Mouse (Mus musculus) stomach, embryonic 15.5 days (tissue): ENCODE data around the gene Apba2. TPM values are rescaled to one million over a fixed set of nuclear protein-coding genes. Genes with fewer than 3 reads are reported as not detected.
A peak's percentile ranks its signal among the peaks of the same experiment; 100 is the strongest.

Experiments used
- ATAC-seq: fragments of 200-750 bp; cut with Nextera tagmentation; 2 replicates; pipeline ENCODE4 v1.8.0; 2017; ENCODE audit warnings: low read depth, moderate number of reproducible peaks, moderate TSS enrichment; ENCODE audit not compliant: insufficient read depth, low FRiP score
- H3K27ac ChIP-seq: fragments of 300-500 bp; sonication (generic); 2 replicates; pipeline ENCODE4 v1.5.1; 2015; ENCODE audit warnings: mild to moderate bottlenecking, inconsistent platforms
- H3K27me3 ChIP-seq: fragments of 300-500 bp; sonication (generic); replicated peaks from 2 replicates; pipeline ENCODE4 v1.6.1; 2015; ENCODE audit warnings: inconsistent platforms
- H3K36me3 ChIP-seq: fragments of 300-500 bp; sonication (generic); 2 replicates; pipeline ENCODE4 v1.6.1; 2015; ENCODE audit warnings: inconsistent platforms
- H3K4me1 ChIP-seq: fragments of 300-500 bp; sonication (generic); 2 replicates; pipeline ENCODE4 v1.6.1; 2015; ENCODE audit warnings: inconsistent platforms
- H3K4me2 ChIP-seq: fragments of 300-500 bp; sonication (generic); 2 replicates; pipeline ENCODE4 v1.6.1; 2015; ENCODE audit warnings: mild to moderate bottlenecking, inconsistent platforms
- H3K4me3 ChIP-seq: fragments of 300-500 bp; sonication (generic); replicated peaks from 2 replicates; pipeline ENCODE4 v1.5.1; 2015; ENCODE audit warnings: inconsistent platforms
- H3K9ac ChIP-seq: fragments of 300-500 bp; sonication (generic); 2 replicates; pipeline ENCODE4 v1.6.1; 2015; ENCODE audit warnings: inconsistent platforms
- H3K9me3 ChIP-seq: fragments of 300-500 bp; sonication (generic); 2 replicates; pipeline ENCODE4 v1.6.1; 2016; ENCODE audit warnings: inconsistent platforms
- WGBS: fragments of 180-500 bp; shearing (Covaris S2); methylation state at CpG from one replicate; pipeline ENCODE4 v1.1.7; 2015; 5-methylcytosine and 5-hydroxymethylcytosine counted together
- polyA plus RNA-seq: library from polyadenylated mRNA; unstranded; fragments of >200 nt; fragmentation: Nextera tagmentation; extraction: Ambion mirVana; gene quantifications from 2 replicates; pipeline ENCODE4 v1.2.1, GENCODE M21; 2015

The Apba2 gene
- polyA plus RNA-seq, 1 experiment from 2014 or later = 6.1 TPM

DNA sequence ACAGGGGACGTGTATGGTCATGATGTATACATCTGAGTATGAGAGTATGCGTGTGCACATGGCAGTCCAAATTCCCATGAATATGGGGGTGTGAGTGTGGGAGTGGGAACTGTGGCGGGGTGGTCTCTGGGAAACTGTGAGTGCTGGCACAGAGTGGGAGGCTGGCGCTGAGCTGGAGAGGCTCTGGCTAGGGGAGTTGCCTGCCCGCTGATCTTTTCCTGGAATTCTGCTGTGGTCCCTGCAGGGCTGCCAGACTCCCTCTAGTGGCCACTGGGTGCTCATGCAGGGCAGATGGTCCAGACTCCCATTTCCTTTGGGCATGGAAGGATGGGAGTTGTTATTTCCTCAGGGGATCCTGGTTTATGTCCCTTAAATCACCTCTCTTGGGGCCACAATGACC is 250.0 kb downstream of the Apba2 start:
- H3K9me3 ChIP-seq = no peaks in the 10 kb centered on the region
- no peaks in the 10 kb centered on the region for H3K27me3 ChIP-seq
- H3K27ac ChIP-seq = no peak overlapping the region
- H3K4me1 ChIP-seq = no peaks in the 10 kb centered on the region
- no peak overlapping the region for H3K9ac ChIP-seq
- no peaks in the 10 kb centered on the region for H3K36me3 ChIP-seq
- ATAC-seq = peak; percentile 61
- WGBS = 29% methylated on average over 5 of the region's 5 CpGs
- no peak overlapping the region for H3K4me3 ChIP-seq
- H3K4me2 ChIP-seq = no peak overlapping the region

DNA sequence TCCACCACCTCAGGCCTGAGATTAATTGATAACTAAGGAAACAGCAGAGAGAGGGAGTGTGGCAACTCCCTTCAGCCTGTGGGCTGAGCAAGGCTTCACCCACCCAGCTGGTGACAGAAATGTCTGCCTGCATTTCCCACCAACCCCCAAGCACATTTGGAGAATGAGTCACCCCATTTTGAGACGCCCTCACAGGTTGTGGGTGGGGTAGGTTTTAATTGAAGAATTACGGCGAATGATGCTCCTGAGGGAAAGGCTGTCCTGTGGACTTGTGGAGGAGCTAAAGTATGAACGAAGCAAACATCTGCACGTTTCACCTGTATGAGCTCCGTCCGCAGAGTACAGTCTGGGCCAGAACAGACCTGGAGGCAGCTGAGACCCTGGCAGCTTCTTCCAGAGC is 250.6 kb downstream of the Apba2 start:
- ATAC-seq = no peak
- H3K4me1 ChIP-seq = no peaks in the 10 kb centered on the region
- H3K4me3 ChIP-seq = no peak overlapping the region
- WGBS = 89% methylated on average over 7 of the region's 7 CpGs
- H3K27ac ChIP-seq = no peak overlapping the region
- no peak overlapping the region for H3K4me2 ChIP-seq
- no peak overlapping the region for H3K9ac ChIP-seq
- no peaks in the 10 kb centered on the region for H3K36me3 ChIP-seq
- no peaks in the 10 kb centered on the region for H3K9me3 ChIP-seq
- H3K27me3 ChIP-seq = no peaks in the 10 kb centered on the region

DNA sequence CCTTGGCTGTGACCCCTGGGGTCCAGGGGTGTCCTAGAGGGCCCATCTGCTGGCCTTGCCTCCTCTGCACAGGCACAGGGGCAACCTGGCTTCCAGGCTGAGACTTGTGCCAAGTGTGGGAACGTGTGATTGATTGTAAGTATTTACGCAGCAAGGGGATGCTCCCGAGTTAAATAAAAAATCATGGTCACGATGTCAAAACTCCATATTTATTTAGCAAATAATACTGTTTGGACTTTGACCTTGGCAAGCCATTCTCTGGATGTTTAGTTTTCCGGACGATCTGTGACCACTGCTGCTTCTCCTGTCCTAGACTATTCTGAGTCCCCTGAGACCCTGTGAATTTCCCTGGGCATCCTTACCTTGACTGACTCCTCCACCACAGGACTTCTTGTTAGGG is 252.2 kb downstream of the Apba2 start:
- ATAC-seq = no peak
- no peak overlapping the region for H3K4me2 ChIP-seq
- H3K4me1 ChIP-seq = no peaks in the 10 kb centered on the region
- H3K9ac ChIP-seq = no peak overlapping the region
- no peaks in the 10 kb centered on the region for H3K36me3 ChIP-seq
- no peak overlapping the region for H3K27ac ChIP-seq
- H3K27me3 ChIP-seq = no peaks in the 10 kb centered on the region
- H3K4me3 ChIP-seq = no peak overlapping the region
- no peaks in the 10 kb centered on the region for H3K9me3 ChIP-seq
- 47% methylated on average over 6 of the region's 6 CpGs for WGBS

DNA sequence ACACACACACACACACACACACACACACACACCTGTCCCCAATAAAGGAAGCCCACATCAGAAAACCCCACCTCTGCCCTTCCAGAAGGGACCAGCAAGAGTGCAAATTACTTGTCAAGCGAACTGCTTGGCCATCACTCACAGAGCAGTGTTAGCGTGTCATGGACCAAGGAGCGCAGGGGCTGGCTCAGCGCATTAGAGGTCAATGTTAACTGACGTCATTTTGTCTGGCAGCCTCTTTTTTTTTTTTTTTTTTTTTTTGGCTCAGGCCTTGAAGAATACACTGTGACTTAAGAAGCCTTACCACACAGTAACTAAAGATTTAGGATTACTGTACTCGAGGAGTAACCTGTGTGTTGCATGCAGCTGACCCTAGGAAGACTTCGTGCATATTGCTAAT is 252.7 kb downstream of the Apba2 start:
- H3K9me3 ChIP-seq = no peaks in the 10 kb centered on the region
- no peak overlapping the region for H3K4me3 ChIP-seq
- no peak overlapping the region for H3K4me2 ChIP-seq
- ATAC-seq = no peak
- no peaks in the 10 kb centered on the region for H3K4me1 ChIP-seq
- 53% methylated on average over 7 of the region's 7 CpGs for WGBS
- H3K36me3 ChIP-seq = no peaks in the 10 kb centered on the region
- H3K27me3 ChIP-seq = no peaks in the 10 kb centered on the region
- H3K27ac ChIP-seq = no peak overlapping the region
- H3K9ac ChIP-seq = no peak overlapping the region

DNA sequence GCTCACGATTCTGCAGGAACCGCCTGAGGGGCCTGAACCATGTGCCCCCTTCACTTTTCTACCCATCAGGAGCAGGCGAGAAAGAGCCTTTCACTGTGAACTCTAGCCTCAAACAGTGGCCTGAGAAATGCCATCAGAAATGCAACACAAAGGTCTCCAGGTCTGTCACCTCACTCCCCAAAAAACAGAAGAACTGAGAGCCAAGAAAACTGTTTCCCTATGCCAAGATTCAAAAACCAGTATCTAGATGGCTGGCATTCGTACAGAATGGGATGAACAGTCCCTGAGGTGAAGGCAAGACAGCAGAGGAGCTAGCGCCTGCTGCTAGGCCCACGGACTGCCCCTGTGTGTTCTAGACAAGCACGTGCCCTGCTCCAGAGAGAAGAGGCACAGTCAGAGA is 253.6 kb downstream of the Apba2 start:
- no peak overlapping the region for H3K4me2 ChIP-seq
- H3K36me3 ChIP-seq = no peaks in the 10 kb centered on the region
- no peak for ATAC-seq
- no peaks in the 10 kb centered on the region for H3K27me3 ChIP-seq
- no peak overlapping the region for H3K9ac ChIP-seq
- H3K4me1 ChIP-seq = no peaks in the 10 kb centered on the region
- H3K4me3 ChIP-seq = no peak overlapping the region
- no peak overlapping the region for H3K27ac ChIP-seq
- no peaks in the 10 kb centered on the region for H3K9me3 ChIP-seq
- WGBS = 89% methylated on average over 7 of the region's 7 CpGs

DNA sequence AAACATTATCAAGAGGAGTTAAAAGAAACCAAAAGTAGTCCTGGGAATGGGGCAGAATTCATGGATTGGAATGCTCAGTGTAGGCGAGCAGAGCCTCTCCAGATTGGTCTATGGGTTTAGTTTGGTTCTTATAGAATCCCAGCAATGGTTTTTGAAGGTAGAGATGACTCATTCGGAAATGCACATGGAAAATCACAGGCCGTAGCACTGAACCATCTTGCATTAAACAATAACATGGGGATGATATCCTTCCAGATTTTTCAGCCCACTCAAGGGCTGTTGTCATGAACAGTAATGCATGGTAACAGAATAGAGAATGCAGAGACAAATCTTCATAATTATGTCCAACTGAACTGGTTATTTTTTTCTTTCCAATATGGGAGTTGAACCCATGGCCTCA is 264.1 kb downstream of the Apba2 start:
- no peaks in the 10 kb centered on the region for H3K36me3 ChIP-seq
- ATAC-seq = no peak
- no peak overlapping the region for H3K27ac ChIP-seq
- H3K4me2 ChIP-seq = no peak overlapping the region
- no peaks in the 10 kb centered on the region for H3K4me1 ChIP-seq
- no peaks in the 10 kb centered on the region for H3K27me3 ChIP-seq
- no peak overlapping the region for H3K9ac ChIP-seq
- H3K4me3 ChIP-seq = no peak overlapping the region
- WGBS = 79% methylated on average over 3 of the region's 3 CpGs
- H3K9me3 ChIP-seq = no peaks in the 10 kb centered on the region

DNA sequence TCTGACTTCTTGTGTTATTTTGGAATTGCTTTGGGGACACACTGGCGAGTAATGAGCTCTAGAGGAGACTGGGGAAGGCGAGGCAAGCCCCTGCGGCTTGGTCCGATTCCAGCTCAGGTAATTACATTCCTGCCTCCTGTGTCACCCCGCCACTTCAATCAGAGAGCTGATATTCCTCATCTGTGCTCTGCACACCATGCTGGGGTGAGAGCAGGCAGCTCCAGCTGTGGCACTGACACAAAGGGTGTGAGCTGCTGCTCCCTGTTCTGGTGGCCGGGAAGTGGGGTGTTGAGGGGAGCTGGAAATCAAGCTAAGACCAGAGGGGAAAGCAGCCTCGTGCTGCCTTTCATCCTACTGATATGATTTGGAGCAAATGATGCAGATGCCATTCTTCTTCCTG is 268.3 kb downstream of the Apba2 start:
- no peaks in the 10 kb centered on the region for H3K9me3 ChIP-seq
- WGBS = 61% methylated on average over 7 of the region's 7 CpGs

DNA sequence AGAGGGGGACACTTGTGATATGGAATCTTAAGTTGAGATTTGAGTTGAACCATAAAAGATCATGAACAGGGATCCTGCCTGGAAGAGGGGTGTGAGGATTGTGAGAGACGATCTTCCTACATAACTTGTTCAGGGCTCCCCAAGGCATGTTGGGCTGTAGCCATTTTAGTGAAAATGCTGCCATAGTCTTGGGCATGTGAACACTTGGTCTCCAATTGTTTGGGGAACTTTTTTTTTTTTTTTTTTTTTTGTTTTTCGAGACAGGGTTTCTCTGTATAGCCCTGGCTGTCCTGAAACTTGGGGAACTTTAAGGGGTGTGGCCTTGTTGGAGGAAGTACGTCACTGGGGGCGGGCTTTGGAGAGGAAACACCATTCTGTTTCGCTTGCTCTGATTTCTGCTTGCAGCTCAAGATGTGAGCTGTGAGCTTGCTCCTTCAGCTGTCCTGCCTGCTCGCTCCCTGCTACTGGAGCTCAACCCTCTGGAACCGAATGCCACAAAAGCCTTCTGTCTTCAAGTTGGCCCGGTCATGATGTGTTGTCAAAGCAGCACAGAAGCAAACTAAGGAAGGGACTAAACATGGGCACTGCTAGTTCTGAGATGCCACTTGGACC is 269.4 kb downstream of the Apba2 start:
- H3K4me2 ChIP-seq = no peak overlapping the region
- no peaks in the 10 kb centered on the region for H3K9me3 ChIP-seq
- no peak for ATAC-seq
- H3K27me3 ChIP-seq = no peaks in the 10 kb centered on the region
- 78% methylated on average over 8 of the region's 8 CpGs for WGBS
- no peaks in the 10 kb centered on the region for H3K36me3 ChIP-seq
- no peak overlapping the region for H3K27ac ChIP-seq
- H3K9ac ChIP-seq = no peak overlapping the region
- no peak overlapping the region for H3K4me3 ChIP-seq
- H3K4me1 ChIP-seq = no peaks in the 10 kb centered on the region

More for the DNA sequence above, 268.3 kb downstream of the Apba2 start:
- no peaks in the 10 kb centered on the region for H3K36me3 ChIP-seq
- no peaks in the 10 kb centered on the region for H3K27me3 ChIP-seq
- H3K4me2 ChIP-seq = no peak overlapping the region
- H3K9ac ChIP-seq = no peak overlapping the region
- H3K4me3 ChIP-seq = no peak overlapping the region
- no peak for ATAC-seq
- no peak overlapping the region for H3K27ac ChIP-seq
- no peaks in the 10 kb centered on the region for H3K4me1 ChIP-seq

DNA sequence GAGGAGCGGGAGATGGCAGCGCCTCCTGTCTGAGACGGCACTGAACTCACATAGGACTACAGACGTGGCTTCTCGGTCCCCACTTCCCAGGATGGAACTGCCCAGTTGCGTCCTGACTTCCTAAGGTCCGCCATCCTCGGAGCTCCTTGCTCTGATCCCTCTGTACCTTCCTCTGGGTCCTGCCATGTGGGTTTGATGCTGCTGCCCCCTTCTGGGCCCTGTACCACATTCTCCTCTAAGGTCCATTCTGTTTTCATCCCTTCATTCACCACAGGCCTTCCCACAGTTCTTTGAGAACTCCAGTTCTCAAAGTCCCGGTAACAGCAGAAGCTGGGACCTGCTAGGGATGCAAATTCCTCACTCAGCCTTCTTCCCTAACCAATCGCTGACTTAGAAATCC is 272.0 kb downstream of the Apba2 start:
- H3K9ac ChIP-seq = no peak overlapping the region
- H3K4me3 ChIP-seq = no peak overlapping the region
- ATAC-seq = no peak
- WGBS = 44% methylated on average over 10 of the region's 10 CpGs
- H3K9me3 ChIP-seq = no peaks in the 10 kb centered on the region
- H3K27ac ChIP-seq = no peak overlapping the region
- H3K27me3 ChIP-seq = no peaks in the 10 kb centered on the region
- no peak overlapping the region for H3K4me2 ChIP-seq
- no peaks in the 10 kb centered on the region for H3K4me1 ChIP-seq
- H3K36me3 ChIP-seq = no peaks in the 10 kb centered on the region

DNA sequence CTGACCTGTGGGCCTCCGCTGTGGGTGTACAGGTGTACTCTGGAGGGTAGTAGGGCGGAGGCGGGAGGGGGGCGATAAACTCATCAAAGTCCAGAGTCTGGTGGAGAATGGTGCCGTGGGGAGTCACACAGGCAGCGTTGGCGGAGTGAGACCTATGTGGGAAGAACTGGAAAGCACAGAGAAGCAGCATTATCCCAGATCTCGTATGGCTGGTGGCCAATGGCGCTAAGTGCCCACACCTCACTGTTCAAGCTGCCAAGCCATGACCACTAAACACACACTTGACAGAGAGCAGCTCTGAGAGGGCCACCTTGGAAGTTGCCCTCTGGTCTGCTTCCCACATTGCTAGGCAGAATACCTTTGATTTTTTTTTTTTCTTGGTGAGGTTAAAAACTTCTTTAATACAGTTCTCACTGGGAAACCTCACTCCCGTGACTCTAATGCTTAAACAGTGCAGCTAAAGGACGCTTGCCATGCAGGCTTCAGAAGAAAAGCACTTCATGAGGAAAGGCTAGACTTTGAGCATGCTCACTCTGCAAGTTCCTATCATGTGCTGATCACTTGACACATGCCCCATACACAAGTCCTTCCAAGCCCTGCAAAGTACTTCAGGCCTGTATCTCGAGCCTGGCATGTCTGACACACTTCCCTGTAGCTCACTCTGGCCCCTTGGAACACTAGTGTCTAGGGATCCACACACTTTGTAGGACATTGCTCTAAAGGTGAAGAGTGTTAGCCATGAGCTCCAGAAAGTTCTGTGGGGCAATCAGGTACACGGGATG is 275.4 kb downstream of the Apba2 start:
- 85% methylated on average over 13 of the region's 13 CpGs for WGBS
- Histone ChIP-seq H3K27ac (no peak overlapping the region), H3K9ac (no peak overlapping the region), H3K36me3 (no peaks in the 10 kb centered on the region), H3K9me3 (no peaks in the 10 kb centered on the region), H3K4me3 (no peak overlapping the region), H3K27me3 (no peaks in the 10 kb centered on the region), H3K4me2 (no peak overlapping the region), H3K4me1 (no peaks in the 10 kb centered on the region)
- no peak for ATAC-seq

DNA sequence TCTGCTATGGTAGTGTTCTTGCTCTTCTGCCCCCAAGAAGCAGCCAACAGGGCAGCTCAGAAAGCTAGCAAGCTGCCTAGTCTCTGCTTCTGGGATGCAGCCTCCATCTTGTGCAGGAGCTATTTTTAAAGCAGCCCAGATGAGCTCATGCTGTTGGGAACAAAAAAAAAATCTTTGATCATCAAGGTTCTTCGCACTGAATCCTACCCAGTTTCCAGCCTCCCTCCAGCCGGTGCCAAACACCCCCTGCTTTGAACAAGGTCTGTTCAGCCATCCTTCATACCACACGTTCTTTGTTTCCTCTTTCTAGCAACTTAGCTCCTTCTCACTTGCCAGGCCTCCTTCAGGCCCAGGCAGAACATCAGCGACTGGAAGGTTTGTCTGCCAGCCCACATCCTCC is 278.0 kb downstream of the Apba2 start:
- H3K4me2 ChIP-seq = no peak overlapping the region
- H3K4me1 ChIP-seq = no peaks in the 10 kb centered on the region
- no peaks in the 10 kb centered on the region for H3K27me3 ChIP-seq
- H3K4me3 ChIP-seq = no peak overlapping the region
- 74% methylated on average over 4 of the region's 4 CpGs for WGBS
- no peak overlapping the region for H3K9ac ChIP-seq
- H3K36me3 ChIP-seq = no peaks in the 10 kb centered on the region
- H3K27ac ChIP-seq = no peak overlapping the region
- ATAC-seq = no peak
- no peaks in the 10 kb centered on the region for H3K9me3 ChIP-seq

DNA sequence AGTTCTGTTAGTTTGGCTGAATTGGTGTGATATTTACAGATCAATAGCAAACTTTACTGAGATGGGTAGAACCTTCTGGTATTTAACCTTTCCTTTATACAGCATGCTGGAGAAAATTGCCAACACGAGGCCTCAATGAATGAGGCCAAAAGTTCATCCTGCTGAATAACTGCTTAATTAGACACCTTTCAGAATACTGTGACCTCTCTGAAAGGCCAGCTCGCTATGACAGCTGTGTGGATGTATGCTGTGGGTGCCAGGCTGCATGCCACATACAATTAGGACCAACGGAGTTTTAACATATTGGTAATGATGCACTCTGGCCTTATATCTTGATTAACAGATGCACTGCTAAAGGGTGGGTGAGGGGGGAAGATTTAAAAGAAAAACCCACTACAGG is 283.5 kb downstream of the Apba2 start:
- no peak overlapping the region for H3K4me3 ChIP-seq
- H3K9ac ChIP-seq = no peak overlapping the region
- no peak overlapping the region for H3K4me2 ChIP-seq
- H3K9me3 ChIP-seq = no peaks in the 10 kb centered on the region
- H3K27ac ChIP-seq = no peak overlapping the region
- WGBS = 64% methylated on average over 3 of the region's 3 CpGs
- H3K36me3 ChIP-seq = no peaks in the 10 kb centered on the region
- ATAC-seq = no peak
- no peaks in the 10 kb centered on the region for H3K27me3 ChIP-seq
- H3K4me1 ChIP-seq = no peaks in the 10 kb centered on the region
